Mouse (Mus musculus) kidney, adult 2 months (tissue): ENCODE results near the gene Mrpl22.

Experiments
- CTCF ChIP-seq: fragments of 200-500 bp; conservative IDR thresholded peaks from 2 replicates; pipeline ENCODE4 v1.5.1; 2011; ENCODE audit warnings: low read depth, mild to moderate bottlenecking, control low read depth, low read length, moderate library complexity, mixed read lengths; ENCODE audit not compliant: insufficient read depth, insufficient read length
- POLR2A ChIP-seq: fragments of 200-500 bp; IDR thresholded peaks from one replicate; pipeline ENCODE4 v1.6.1; 2011; ENCODE audit warnings: low read depth, low read length, control low read depth

- TF ChIP-seq POLR2A (no peak), CTCF (no peak)
Observed at GRCm38 (mm10) chr11:58216823-58217222, 45.4 kb downstream of the Mrpl22 start.
